Mouse (Mus musculus): ENCODE results near the gene Slc25a23. TPM values are rescaled to one million over a fixed set of nuclear protein-coding genes. Genes with fewer than 3 reads are reported as not detected.
"Not testable (repeated sequence)": the region's sequence is repeated elsewhere in the genome, so short reads cannot be mapped to it uniquely, and the experiment has no call there.

The Slc25a23 gene
- polyA plus RNA-seq, 1 experiment from 2014 or later, result 12.9 TPM

GRCm38 (mm10) chr17:57062011-57062521 lies 2.4 kb upstream of the Slc25a23 start:
- Histone ChIP-seq H3K9ac (ENCODE audit: low read depth, low read length) (peak overlapping the region; percentile 29; the same call in 1 of the 2 replicates), H3K4me1 (ENCODE audit: control insufficient read depth, insufficient read depth, low read length) (no peaks in the 10 kb centered on the region)

DNA sequence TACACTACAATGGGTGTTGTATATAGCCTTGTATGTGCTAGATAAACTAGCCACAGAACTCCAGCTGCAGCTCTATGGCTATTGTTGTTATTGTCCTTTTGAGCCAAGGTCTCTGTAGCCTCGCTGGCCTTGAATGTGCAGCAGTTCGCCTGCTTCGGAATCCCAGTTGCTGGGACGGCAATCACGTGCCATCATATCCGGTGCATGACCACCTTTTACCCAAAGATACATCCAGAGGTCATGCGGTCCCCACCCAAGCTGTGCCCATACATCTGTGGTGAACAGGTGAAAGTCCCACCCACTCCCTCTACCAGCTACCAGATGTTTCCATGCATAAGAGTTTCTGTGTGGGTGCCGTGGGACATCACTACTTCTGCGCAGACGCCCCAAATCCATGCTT lies 1.4 kb upstream of the Slc25a23 start:
- Histone ChIP-seq H3K4me1 (ENCODE audit: control insufficient read depth, insufficient read depth, low read length) (no peaks in the 10 kb centered on the region), H3K9ac (ENCODE audit: low read depth, low read length) (no peak overlapping the region), H3K4me3 (ENCODE audit: low read length) (peak overlapping the region; percentile 84), H3K9me3 (ENCODE audit: control insufficient read depth, low read length) (no peaks in the 10 kb centered on the region), H3K27me3 (ENCODE audit: control insufficient read depth, insufficient read depth, low read length) (peaks cover 24% of the 10 kb centered on the region), H3K27ac (ENCODE audit: low read depth, low read length) (no peak overlapping the region; the same call in 1 of the 2 replicates), H3K4me2 (replicated peaks; ENCODE audit: low read depth, low read length) (peak overlapping the region; percentile 87), H3K36me3 (ENCODE audit: control insufficient read depth, insufficient read depth, low read length) (no peaks in the 10 kb centered on the region)
- WGBS, result 35% methylated on average over 10 of the region's 10 CpGs
- ATAC-seq (ENCODE audit: low FRiP score, low TSS enrichment), result no peak

More at GRCm38 (mm10) chr17:57062011-57062521, 2.4 kb upstream of the Slc25a23 start:
- peak overlapping the region; percentile 56 for H3K27ac ChIP-seq (ENCODE audit: low read depth, low read length)
- no peaks in the 10 kb centered on the region for H3K9me3 ChIP-seq (ENCODE audit: control insufficient read depth, low read length)
- H3K36me3 ChIP-seq (ENCODE audit: control insufficient read depth, insufficient read depth, low read length), result no peaks in the 10 kb centered on the region
- peak overlapping the region; percentile 37 for H3K4me3 ChIP-seq (ENCODE audit: low read length)
- peak; percentile 25 for ATAC-seq (ENCODE audit: low FRiP score, low TSS enrichment)
- peak overlapping the region; percentile 31 for H3K4me2 ChIP-seq (replicated peaks; ENCODE audit: low read depth, low read length)
- WGBS, result 1% methylated on average over 37 of the region's 39 CpGs
- peaks cover 24% of the 10 kb centered on the region for H3K27me3 ChIP-seq (ENCODE audit: control insufficient read depth, insufficient read depth, low read length)

GRCm38 (mm10) chr17:57060231-57060801 lies 653 bp upstream of the Slc25a23 start:
- Histone ChIP-seq H3K4me1 (ENCODE audit: control insufficient read depth, insufficient read depth, low read length) (no peaks in the 10 kb centered on the region), H3K4me2 (replicated peaks; ENCODE audit: low read depth, low read length) (peak overlapping the region; percentile 87), H3K9me3 (ENCODE audit: control insufficient read depth, low read length) (no peaks in the 10 kb centered on the region), H3K36me3 (ENCODE audit: control insufficient read depth, insufficient read depth, low read length) (no peaks in the 10 kb centered on the region), H3K9ac (ENCODE audit: low read depth, low read length) (peak overlapping the region; percentile 77; the same call in 1 of the 2 replicates), H3K4me3 (ENCODE audit: low read length) (peak overlapping the region; percentile 84), H3K27me3 (ENCODE audit: control insufficient read depth, insufficient read depth, low read length) (peaks cover 24% of the 10 kb centered on the region), H3K27ac (ENCODE audit: low read depth, low read length) (peak overlapping the region; percentile 71; the same call in 1 of the 2 replicates)
- peak; percentile 87 for ATAC-seq (ENCODE audit: low FRiP score, low TSS enrichment)
- WGBS, result under 1% methylated on average over 44 of the region's 44 CpGs

GRCm38 (mm10) chr17:57058891-57059485 lies 675 bp downstream of the Slc25a23 start, which contains the start of gene Crb3:
Gene Crb3, plus strand, starts transcription at chr17:57059105.
- no peaks in the 10 kb centered on the region for H3K4me1 ChIP-seq (ENCODE audit: control insufficient read depth, insufficient read depth, low read length)
- H3K27ac ChIP-seq (ENCODE audit: low read depth, low read length), result peak within 1 kb of the TSS; percentile 37; the same call in 1 of the 2 replicates
- 0 out of 2 replicates have a peak, but pooled peaks have one; percentile 2 for ATAC-seq (ENCODE audit: low FRiP score, low TSS enrichment)

GRCm38 (mm10) chr17:57056246-57056645 lies 3.4 kb downstream of the Slc25a23 start:
- no peak for ATAC-seq (ENCODE audit: low FRiP score, low TSS enrichment)
- H3K4me2 ChIP-seq (replicated peaks; ENCODE audit: low read depth, low read length), result no peak overlapping the region
- H3K36me3 ChIP-seq (ENCODE audit: control insufficient read depth, insufficient read depth, low read length), result peaks cover 10% of the 10 kb centered on the region; the same call in 1 of the 2 replicates
- no peaks in the 10 kb centered on the region for H3K9me3 ChIP-seq (ENCODE audit: control insufficient read depth, low read length)
- WGBS, result 82% methylated on average over 3 of the region's 3 CpGs
- H3K27me3 ChIP-seq (ENCODE audit: control insufficient read depth, insufficient read depth, low read length), result peaks cover 4% of the 10 kb centered on the region; the same call in 1 of the 2 replicates
- H3K4me3 ChIP-seq (ENCODE audit: low read length), result no peak overlapping the region
- H3K9ac ChIP-seq (ENCODE audit: low read depth, low read length), result no peak overlapping the region
- no peak overlapping the region for H3K27ac ChIP-seq (ENCODE audit: low read depth, low read length)
- H3K4me1 ChIP-seq (ENCODE audit: control insufficient read depth, insufficient read depth, low read length), result no peaks in the 10 kb centered on the region

More at GRCm38 (mm10) chr17:57058891-57059485, 675 bp downstream of the Slc25a23 start, which contains the start of gene Crb3:
- no peaks in the 10 kb centered on the region for H3K9me3 ChIP-seq (ENCODE audit: control insufficient read depth, low read length)
- peaks cover 24% of the 10 kb centered on the region for H3K27me3 ChIP-seq (ENCODE audit: control insufficient read depth, insufficient read depth, low read length)
- peak within 1 kb of the TSS; percentile 77 for H3K9ac ChIP-seq (ENCODE audit: low read depth, low read length)
- peak within 1 kb of the TSS; percentile 87 for H3K4me2 ChIP-seq (replicated peaks; ENCODE audit: low read depth, low read length)
- WGBS, result 0% methylated on average over 13 of the region's 22 CpGs
- peak within 1 kb of the TSS; percentile 84 for H3K4me3 ChIP-seq (ENCODE audit: low read length)
- no peaks in the 10 kb centered on the region for H3K36me3 ChIP-seq (ENCODE audit: control insufficient read depth, insufficient read depth, low read length)

DNA sequence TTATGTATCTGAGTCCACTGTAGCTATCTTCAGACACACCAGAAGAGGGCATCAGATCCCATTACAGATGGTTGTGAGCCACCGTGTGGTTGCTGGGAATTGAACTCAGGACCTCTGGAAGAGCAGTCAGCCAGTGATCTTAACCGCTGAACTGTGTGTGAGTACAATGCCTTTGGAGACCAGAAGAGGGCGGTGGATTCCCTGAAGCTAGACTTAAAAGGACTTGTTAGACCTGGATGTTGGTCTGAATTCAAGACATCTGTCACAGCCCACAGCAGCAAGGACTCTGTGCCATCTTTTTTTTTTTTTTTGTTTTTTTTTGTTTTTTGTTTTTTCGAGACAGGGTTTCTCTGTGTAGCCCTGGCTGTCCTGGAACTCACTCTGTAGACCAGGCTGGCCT lies 8.0 kb downstream of the Slc25a23 start:
- not testable (repeated sequence) for H3K4me1 ChIP-seq (ENCODE audit: control insufficient read depth, insufficient read depth, low read length); H3K9me3 ChIP-seq (ENCODE audit: control insufficient read depth, low read length); ATAC-seq (ENCODE audit: low FRiP score, low TSS enrichment); H3K4me3 ChIP-seq (ENCODE audit: low read length); H3K27ac ChIP-seq (ENCODE audit: low read depth, low read length); H3K27me3 ChIP-seq (ENCODE audit: control insufficient read depth, insufficient read depth, low read length); H3K9ac ChIP-seq (ENCODE audit: low read depth, low read length); H3K4me2 ChIP-seq (replicated peaks; ENCODE audit: low read depth, low read length)
- WGBS, result 86% methylated on average over 4 of the region's 4 CpGs
- H3K36me3 ChIP-seq (ENCODE audit: control insufficient read depth, insufficient read depth, low read length), result peaks cover 11% of the 10 kb centered on the region; the same call in 1 of the 2 replicates

GRCm38 (mm10) chr17:57048816-57049215 lies 10.8 kb downstream of the Slc25a23 start:
- Histone ChIP-seq H3K27me3 (ENCODE audit: control insufficient read depth, insufficient read depth, low read length) (no peaks in the 10 kb centered on the region), H3K9me3 (ENCODE audit: control insufficient read depth, low read length) (no peaks in the 10 kb centered on the region), H3K4me1 (ENCODE audit: control insufficient read depth, insufficient read depth, low read length) (no peaks in the 10 kb centered on the region), H3K27ac (ENCODE audit: low read depth, low read length) (no peak overlapping the region), H3K4me2 (replicated peaks; ENCODE audit: low read depth, low read length) (no peak overlapping the region), H3K4me3 (ENCODE audit: low read length) (no peak overlapping the region), H3K9ac (ENCODE audit: low read depth, low read length) (no peak overlapping the region), H3K36me3 (ENCODE audit: control insufficient read depth, insufficient read depth, low read length) (peaks cover 11% of the 10 kb centered on the region; the same call in 1 of the 2 replicates)
- 86% methylated on average over 3 of the region's 3 CpGs for WGBS
- ATAC-seq (ENCODE audit: low FRiP score, low TSS enrichment), result no peak

DNA sequence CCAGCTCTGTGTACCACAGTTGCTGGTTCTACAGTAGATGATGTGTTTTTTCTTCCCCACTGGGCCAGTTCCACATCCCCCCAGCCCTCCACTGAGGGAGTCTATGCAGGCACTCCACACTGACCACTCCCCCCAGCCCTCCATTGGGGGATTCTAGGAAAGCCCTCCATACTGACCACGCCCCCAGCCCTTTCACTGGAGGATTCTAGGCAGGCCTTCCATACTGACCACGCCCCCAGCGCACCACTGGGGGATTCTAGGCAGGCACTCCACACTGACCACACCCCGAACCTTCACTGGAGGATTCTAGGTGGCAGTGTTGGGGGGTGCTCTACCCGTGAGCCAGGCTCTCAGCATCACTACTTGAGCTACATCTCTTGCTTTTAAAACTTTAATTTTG lies 12.3 kb downstream of the Slc25a23 start:
- Histone ChIP-seq H3K9me3 (ENCODE audit: control insufficient read depth, low read length) (no peaks in the 10 kb centered on the region), H3K36me3 (ENCODE audit: control insufficient read depth, insufficient read depth, low read length) (peaks cover 6% of the 10 kb centered on the region; the same call in 1 of the 2 replicates), H3K27ac (ENCODE audit: low read depth, low read length) (no peak overlapping the region), H3K4me3 (ENCODE audit: low read length) (no peak overlapping the region), H3K27me3 (ENCODE audit: control insufficient read depth, insufficient read depth, low read length) (no peaks in the 10 kb centered on the region), H3K9ac (ENCODE audit: low read depth, low read length) (no peak overlapping the region), H3K4me2 (replicated peaks; ENCODE audit: low read depth, low read length) (no peak overlapping the region), H3K4me1 (ENCODE audit: control insufficient read depth, insufficient read depth, low read length) (no peaks in the 10 kb centered on the region)
- WGBS, result 38% methylated on average over 5 of the region's 5 CpGs
- ATAC-seq (ENCODE audit: low FRiP score, low TSS enrichment), result peak; percentile 28

- Histone ChIP-seq H3K9me3 (ENCODE audit: control insufficient read depth, low read length) (no peaks in the 10 kb centered on the region), H3K36me3 (ENCODE audit: control insufficient read depth, insufficient read depth, low read length) (no peaks in the 10 kb centered on the region; the same call in 1 of the 2 replicates), H3K27ac (ENCODE audit: low read depth, low read length) (no peak within 1 kb of the TSS), H3K27me3 (ENCODE audit: control insufficient read depth, insufficient read depth, low read length) (no peaks in the 10 kb centered on the region), H3K4me2 (replicated peaks; ENCODE audit: low read depth, low read length) (no peak within 1 kb of the TSS), H3K9ac (ENCODE audit: low read depth, low read length) (no peak within 1 kb of the TSS), H3K4me3 (ENCODE audit: low read length) (no peak within 1 kb of the TSS), H3K4me1 (ENCODE audit: control insufficient read depth, insufficient read depth, low read length) (no peaks in the 10 kb centered on the region)
- WGBS, result 81% methylated on average over 8 of the region's 8 CpGs
- no peak for ATAC-seq (ENCODE audit: low FRiP score, low TSS enrichment)
Observed at GRCm38 (mm10) chr17:57041554-57041953, 18.1 kb downstream of the Slc25a23 start, which contains the start of gene Slc25a41. Gene Slc25a41, minus strand, starts transcription at chr17:57041654.

Data from kidney, embryonic 14.5 days (tissue).